Mouse (Mus musculus) neural tube, embryonic 15.5 days (tissue): ENCODE measurements around the gene Gm4787. TPM values are rescaled to one million over a fixed set of nuclear protein-coding genes. Genes with fewer than 3 reads are reported as not detected.

ENCODE experiments used
- polyA plus RNA-seq: library from polyadenylated mRNA; unstranded; fragments of >200 nt; fragmentation: Nextera tagmentation; extraction: Ambion mirVana; gene quantifications from 2 replicates; pipeline ENCODE4 v1.2.1, GENCODE M21; 2015

The Gm4787 gene
- polyA plus RNA-seq, 1 experiment from 2014 or later = 0.31 TPM

Other genes with a start within 250 kb of the Gm4787 start
- 11.0 and 12.4 TPM in 2 replicates for gene Slc8a3, start 46.3 kb downstream of the Gm4787 start, polyA plus RNA-seq
- 0.26 and 0.40 TPM in 2 replicates for gene Adam4, start 42.5 kb upstream of the Gm4787 start, polyA plus RNA-seq
- 118 and 125 TPM in 2 replicates for gene Cox16, start 105.7 kb upstream of the Gm4787 start, polyA plus RNA-seq
- 37.5 and 38.5 TPM in 2 replicates for gene Gm20498, start 153.4 kb upstream of the Gm4787 start, polyA plus RNA-seq
- 38.4 and 43.9 TPM in 2 replicates for gene Synj2bp, start 153.4 kb upstream of the Gm4787 start, polyA plus RNA-seq
- gene Adam21, start 189.0 kb upstream of the Gm4787 start, polyA plus RNA-seq = 0.88 and 1.2 TPM in 2 replicates
- gene Med6, start 215.5 kb upstream of the Gm4787 start, polyA plus RNA-seq = 37.6 and 43.5 TPM in 2 replicates